Mouse (Mus musculus) WW6 (cell line): Measurements from ENCODE around the gene 9130230L23Rik.

ENCODE experiments used
- DNase-seq: peaks from one replicate; pipeline ENCODE4 v3.0.0-alpha.2; 2013; ENCODE audit warnings: low read depth, low spot score

Gene 9130230L23Rik

DNA sequence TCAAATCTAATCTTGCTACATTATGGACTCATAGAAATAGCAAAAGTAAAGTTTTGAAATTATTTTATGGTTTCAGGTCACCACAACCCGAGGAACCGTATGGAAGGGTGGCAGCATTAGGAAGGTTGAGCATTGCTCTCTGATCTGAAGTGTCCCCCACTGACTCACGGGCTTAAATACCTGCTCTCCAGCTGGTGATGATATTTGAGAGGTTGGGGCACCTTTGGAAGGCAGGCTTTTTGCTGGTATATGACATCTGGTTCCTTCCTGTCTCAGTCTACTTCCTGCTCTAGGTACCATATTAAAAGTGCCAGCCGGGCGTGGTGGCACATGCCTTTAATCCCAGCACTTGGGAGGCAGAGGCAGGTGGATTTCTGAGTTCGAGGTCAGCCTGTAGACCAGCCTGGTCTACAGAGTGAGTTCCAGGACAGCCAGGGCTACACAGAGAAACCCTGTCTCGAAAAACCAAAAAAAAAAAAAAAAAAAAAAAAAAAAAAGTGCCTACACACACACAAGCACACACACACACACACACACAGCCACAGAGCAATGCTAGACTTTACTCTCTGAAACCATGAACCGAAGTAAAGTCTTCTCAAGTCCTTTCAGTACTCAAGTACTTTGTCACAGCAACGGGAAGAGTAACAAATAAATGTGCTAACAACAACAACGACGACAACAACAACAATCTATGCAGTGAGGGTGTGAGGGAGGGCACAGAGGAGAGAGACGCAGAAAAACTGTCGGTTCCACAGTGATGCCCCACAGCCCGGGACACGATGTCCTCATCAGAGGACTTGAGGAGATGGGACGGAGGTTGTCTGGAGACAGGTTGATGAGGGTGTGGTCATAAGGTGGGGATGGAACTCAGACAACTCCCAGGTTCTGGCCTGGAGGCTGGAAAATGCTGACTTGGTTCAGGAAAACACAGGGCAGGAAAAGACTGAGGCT is 49.7 kb downstream of the 9130230L23Rik start:
- DNase-seq = no peak

DNA sequence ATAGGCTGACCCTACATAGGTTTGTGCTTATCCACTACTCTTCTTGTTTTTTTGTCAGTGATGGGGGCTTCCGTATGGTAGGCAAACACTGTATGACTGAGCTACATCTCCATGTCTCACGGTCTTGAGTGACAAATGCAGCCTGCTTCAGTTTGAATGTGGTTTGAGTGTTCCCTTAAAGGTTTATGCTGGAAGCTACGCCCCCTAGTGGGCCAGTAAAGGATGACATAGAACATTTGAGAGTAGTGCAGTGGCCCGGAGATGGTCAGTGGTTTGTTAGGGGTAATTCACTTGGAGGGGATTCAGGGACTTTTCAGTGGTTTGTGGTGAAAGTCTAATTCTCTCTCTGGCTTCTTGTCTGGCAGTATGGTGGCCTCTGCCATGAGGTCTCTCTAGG is 52.6 kb downstream of the 9130230L23Rik start:
- DNase-seq = no peak

DNA sequence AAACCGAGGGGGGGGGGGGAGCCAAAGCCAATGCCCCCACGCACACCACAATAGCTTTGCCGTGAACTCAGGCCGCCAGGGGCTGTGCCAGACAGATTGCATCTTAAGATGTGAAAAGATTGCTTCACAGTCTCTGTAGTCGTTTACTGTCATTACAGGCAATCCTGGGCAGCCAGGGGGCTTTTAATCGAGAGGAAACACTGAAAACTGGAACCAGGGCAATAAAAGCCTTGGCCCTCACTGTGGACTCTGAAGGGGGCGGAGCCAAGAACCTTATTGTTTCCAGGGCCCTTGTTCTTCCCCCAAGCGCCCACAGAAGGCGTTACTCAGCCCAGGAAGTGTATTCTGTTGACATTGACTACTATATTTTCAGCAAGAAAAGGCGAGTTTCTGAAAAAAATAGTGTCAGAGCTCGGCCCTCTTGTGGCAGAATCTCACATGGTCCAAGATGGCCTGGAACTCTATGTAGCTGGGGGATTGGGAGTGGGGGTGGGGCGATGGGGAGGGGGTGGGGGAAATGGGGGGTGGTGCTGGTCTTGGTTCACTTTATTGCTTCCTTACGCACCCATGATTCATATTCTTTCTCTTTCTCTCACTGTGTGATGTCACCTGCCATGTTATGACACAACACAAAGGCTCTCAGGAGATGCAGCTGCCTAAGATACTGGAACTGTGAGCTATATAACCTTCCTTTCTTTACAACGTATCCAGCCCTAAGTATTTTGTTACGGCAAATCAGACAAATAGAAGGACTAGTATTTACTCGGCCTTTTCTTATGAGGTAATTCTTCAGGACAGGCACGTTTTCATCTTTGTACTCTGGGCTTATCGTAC is 53.2 kb downstream of the 9130230L23Rik start:
- no peak for DNase-seq

DNA sequence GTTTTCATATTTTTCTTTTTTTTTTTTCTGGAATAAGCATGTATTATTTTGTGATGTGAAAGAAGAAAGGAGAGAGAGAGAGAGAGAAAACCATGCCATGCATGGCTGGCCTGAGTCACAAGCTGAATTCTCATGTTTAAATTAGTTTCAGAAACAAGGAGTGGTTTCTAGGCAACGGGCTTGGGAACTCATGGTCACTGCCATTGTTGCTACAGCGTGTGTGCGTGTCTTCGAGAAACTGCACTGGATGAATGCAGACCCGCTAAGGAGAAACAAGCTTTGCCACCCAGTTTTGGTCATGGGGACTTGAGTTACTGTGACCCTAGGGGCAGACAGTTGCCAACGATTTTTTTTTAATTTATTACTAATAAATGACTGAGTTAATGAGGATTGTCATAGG is 53.8 kb downstream of the 9130230L23Rik start:
- DNase-seq = no peak

DNA sequence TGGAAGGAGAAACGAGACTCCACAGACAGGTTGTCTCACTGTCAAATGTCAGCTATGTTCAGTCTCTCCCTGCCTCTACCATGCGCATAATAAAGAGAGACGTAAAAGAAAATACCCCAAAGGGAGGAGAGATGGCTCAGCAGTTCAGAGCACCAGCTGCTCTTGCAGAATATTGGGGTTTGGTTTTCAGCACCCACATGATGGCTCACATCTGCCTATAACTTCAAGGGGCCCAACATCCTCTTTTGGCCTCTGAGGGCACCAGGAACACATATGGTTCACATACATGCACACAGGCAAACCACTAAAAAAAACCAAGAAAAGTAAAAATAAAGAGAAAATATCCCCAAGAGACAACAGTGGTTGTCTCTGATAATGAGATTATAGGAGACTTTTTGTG is 54.3 kb downstream of the 9130230L23Rik start:
- DNase-seq = no peak

DNA sequence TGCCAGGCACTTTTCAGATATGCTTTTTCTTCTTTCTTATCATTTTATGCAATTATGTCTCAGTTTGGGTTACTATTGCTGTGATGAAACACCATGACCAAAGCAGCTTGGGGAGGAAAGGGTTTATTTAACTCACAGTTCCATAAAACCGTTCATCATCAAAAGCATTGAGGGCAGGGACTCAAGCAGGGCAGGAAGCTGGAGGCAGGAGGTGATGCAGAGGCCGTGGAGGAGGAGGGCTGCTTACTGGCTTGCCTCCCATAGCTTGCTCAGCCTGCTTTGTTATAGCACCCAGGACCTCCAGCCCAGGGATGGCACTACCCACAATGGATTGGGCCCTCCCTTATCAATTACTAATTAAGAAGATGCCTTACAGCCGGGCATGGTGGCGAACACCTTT is 62.9 kb downstream of the 9130230L23Rik start:
- DNase-seq = no peak

DNA sequence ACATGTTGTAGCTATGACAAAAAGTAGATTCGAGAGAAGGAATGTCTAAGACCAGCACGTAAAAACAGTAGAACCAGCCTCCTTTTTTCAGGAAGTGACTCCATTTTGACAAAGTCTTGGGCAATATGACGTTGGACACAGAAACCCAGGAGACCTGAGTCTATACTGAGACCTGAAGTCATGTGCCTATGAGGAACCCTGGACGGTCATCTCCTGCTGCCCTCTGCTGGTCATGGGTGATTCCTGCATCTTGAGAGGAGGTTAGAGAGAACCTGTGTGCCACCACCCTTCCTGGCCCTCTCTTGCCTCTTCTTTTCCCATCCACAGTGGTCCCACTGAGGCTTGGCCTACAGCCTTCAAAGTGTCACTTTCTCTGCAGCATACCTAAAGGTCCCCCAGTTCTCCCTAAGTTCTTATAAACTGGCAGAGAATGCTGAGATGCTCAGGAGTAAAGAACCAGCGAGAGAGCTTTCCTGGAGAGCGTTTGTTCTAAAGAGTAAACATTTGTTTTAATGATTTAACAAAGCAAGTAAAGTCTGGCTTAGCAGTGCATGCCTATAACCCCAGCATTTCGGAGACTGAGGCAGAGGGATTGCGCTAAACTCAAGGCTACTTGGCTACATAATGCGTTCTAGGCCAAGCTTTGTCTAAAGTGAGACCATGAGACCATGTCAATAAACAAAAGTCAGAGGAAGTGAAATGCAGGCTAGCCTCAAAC is 65.9 kb downstream of the 9130230L23Rik start:
- DNase-seq = no peak

DNA sequence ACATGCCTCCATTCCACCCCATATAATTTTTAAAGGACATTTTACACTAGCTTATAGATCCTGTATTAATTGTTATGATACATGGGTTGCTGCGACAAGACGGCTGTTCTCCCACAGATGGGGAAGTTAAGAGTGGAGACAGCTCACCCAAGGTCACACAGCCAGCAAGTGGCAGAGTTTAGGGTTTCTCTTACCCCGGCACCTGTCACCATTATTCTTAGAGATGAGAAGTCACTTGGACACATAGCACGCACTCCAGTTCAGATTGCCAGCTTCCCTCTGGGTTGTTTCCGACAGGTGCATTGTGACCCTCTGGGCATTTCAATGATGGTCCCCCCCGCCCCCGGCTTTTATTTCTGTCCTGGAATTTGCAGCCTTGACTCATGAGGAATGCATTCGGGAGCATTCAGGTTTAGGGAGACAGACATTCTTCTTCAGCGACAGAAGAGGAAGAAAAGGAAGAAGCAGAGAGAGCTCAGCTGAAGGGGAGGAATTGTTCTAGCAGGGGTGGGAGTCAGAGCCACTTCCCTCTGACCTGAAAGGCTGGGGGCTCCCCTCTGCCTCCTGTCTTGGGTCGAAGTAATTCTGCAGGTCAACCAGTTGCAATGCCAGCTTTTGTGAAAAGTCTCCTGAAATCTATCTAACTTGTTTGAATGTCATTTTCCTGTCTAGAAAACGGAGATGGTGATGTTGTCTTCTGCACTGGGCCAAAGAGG is 66.9 kb downstream of the 9130230L23Rik start:
- no peak for DNase-seq

DNA sequence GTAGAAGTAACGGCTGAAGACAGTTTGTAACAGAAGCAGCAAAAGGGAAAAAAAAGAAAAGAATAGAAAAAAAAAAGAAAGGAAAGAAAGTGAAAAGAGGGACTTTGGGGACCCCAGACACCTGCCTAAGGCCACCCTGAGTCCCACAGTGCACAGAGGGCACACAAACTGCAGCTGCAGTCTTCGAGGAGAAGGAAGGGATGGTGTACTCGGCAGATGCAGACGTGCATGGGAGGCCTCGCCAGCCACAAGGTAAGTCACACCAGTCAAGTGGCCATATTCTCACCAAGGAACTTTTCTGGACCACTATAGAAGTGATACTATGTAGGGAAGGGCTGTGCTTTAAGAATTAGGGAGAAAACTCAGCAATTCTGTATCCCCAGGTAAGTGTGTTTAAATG is 69.3 kb downstream of the 9130230L23Rik start, which contains the start of gene Chrna9:
Gene Chrna9 (plus strand): TSS at position 139 of the 400 bp plus-strand sequence.
- no peak for DNase-seq

DNA sequence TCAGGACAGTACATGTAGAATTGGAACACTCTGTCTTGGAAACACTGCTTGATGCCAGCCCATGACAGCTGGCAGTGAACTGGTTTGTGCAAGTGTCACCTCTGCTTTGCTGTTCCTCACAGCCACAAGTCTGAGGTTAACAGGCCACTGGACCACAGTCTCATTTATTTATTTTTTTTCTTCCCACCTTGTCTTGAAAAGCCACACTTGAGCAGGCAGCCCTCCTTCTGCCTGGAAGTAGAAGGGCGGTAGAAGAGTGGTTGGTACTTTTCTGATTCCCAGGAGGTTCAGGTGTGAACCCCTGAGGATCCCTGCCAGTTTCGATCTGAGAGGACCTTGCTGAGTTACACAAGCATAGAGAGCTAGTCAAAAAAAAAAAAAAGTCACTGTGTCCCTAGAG is 70.3 kb downstream of the 9130230L23Rik start:
- no peak for DNase-seq

DNA sequence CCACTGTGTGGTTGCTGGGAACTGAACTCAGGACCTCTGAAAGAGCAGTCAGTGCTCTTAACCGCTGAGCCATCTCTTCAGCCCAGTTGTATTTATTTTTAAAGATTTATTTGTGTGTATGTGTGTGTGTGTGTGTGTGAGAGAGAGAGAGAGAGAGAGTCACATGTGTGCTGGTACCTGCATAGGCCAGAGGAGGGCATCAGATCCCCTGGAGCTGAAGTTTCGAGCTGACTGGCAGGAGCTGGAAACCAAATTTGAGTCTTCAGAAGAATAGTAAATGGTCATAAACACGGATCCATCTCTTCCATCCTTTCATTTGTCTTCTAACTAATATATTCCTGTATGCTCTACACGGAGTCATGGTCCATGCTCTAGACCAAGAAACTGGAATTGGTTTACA is 70.8 kb downstream of the 9130230L23Rik start:
- DNase-seq = no peak

DNA sequence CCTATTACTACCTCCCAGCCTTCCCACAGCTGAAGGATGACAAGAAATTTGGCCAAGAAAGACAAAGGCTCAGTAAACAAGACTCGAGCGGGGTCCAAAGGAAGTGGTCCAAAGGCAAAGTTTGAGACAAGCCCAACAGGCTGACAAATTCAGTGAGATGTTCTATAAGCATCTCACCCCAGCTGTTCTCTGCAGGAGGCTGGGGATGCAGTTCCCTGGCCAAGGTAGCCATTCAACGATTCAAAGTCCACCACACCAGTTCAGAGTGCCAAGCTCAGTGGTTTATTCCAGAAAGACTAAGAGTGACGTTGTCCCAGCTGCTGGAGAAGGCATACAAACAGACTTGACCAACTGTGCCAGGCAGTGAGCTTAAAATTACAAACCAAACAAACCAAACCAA is 73.9 kb downstream of the 9130230L23Rik start:
- DNase-seq = no peak
